Mouse (Mus musculus) heart, adult 2 months (tissue): ENCODE data around the gene Spsb1. TPM values are rescaled to one million over a fixed set of nuclear protein-coding genes. Genes with fewer than 3 reads are reported as not detected.

Source experiments
- DNase-seq, 2 experiments: peaks; one replicate each; pipeline ENCODE4 v3.0.0; 2021
- H3K27ac ChIP-seq: fragments of 200-600 bp; 2 replicates; pipeline ENCODE4 v1.8.1; 2022
- H3K27me3 ChIP-seq: fragments of 200-500 bp; 2 replicates; pipeline ENCODE4 v1.6.1; 2012; ENCODE audit warnings: mild to moderate bottlenecking, low read length, inconsistent platforms, mixed read lengths; ENCODE audit not compliant: control insufficient read depth, insufficient read depth
- H3K36me3 ChIP-seq: fragments of 200-500 bp; 2 replicates; pipeline ENCODE4 v1.6.1; 2012; ENCODE audit warnings: low read length, inconsistent platforms; ENCODE audit not compliant: control insufficient read depth, insufficient read depth
- H3K4me1 ChIP-seq: fragments of 200-500 bp; 2 replicates; pipeline ENCODE4 v1.6.1; 2011; ENCODE audit warnings: low read length; ENCODE audit not compliant: control insufficient read depth, insufficient read depth
- H3K4me3 ChIP-seq: fragments of 200-600 bp; 2 replicates; pipeline ENCODE4 v1.8.1; 2022
- H3K79me2 ChIP-seq: fragments of 200-500 bp; replicated peaks from 2 replicates; pipeline ENCODE4 v1.6.1; 2012; ENCODE audit warnings: mild to moderate bottlenecking, inconsistent platforms, low read length, moderate library complexity, mixed read lengths; ENCODE audit not compliant: control insufficient read depth, insufficient read depth
- H3K9ac ChIP-seq: fragments of 200-500 bp; 2 replicates; pipeline ENCODE4 v1.6.1; 2012; ENCODE audit warnings: low read depth, mild to moderate bottlenecking, control low read depth, inconsistent platforms, low read length, mixed read lengths
- CTCF ChIP-seq: fragments of 200-600 bp; IDR thresholded peaks from 2 replicates; pipeline ENCODE4 v1.8.1; 2022; ENCODE audit warnings: antibody characterized with exemption, mild to moderate bottlenecking, moderate library complexity
- EP300 ChIP-seq: fragments of 200-500 bp; IDR thresholded peaks from 2 replicates; pipeline ENCODE4 v1.6.1; 2011; ENCODE audit warnings: low read depth, low read length, control low read depth; ENCODE audit not compliant: insufficient read depth
- POLR2A ChIP-seq: fragments of 200-500 bp; IDR thresholded peaks from 2 replicates; pipeline ENCODE4 v1.6.1; 2011; ENCODE audit warnings: mild to moderate bottlenecking, low read depth, low read length, control low read depth; ENCODE audit not compliant: insufficient read depth
- WGBS: fragments of 180-500 bp; shearing (Covaris S2); methylation state at CpG from one replicate; pipeline ENCODE4 v1.1.7; 2018; 5-methylcytosine and 5-hydroxymethylcytosine counted together
- intact Hi-C: fragments of 180-260 bp; cut with DNase I; formaldehyde crosslinking; loops from one replicate; pipeline ENCODE4 v1.15.1; 2025
- polyA plus RNA-seq: library from polyadenylated mRNA; depleted of rRNA; stranded (reverse); fragments of >200 nt; gene quantifications from 2 replicates; pipeline ENCODE4 v1.2.3, GENCODE M21; 2012
- total RNA-seq, 2 experiments: library from RNA; stranded (reverse); gene quantifications; 2 replicates each; pipeline ENCODE4 v1.2.3; 2021

The Spsb1 gene
- total and polyA plus RNA-seq, 3 experiments: 28.3 to 35.3 (median 32.2) TPM

DNA sequence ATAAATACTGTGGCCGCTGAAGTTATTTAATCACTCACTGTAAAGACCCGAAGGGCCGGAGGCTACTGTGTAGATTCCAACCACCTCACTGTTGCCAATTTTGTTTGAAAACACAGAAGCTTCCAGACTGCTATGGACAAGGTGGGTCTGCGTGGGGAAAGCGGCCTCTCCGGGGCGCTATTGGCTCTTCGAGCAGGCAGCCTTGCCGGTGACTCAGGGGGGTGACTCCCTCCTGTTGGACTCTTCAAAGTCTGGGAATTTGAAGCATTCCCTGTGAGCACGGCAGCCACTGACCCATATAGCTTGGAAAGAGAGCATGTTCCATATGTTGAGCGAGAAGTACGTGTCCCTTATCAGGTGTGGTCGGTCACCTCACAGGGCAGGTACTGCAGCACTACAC, 1.2 kb upstream of the Spsb1 start:
- Histone ChIP-seq H3K27me3 (no peaks in the 10 kb centered on the region), H3K4me1 (peaks cover 8% of the 10 kb centered on the region), H3K9ac (no peak overlapping the region), H3K4me3 (no peak overlapping the region), H3K36me3 (no peaks in the 10 kb centered on the region), H3K27ac (no peak overlapping the region), H3K79me2 (peaks cover 2% of the 10 kb centered on the region)
- WGBS: 44% methylated on average over 13 of the region's 13 CpGs
- no peak for DNase-seq
- intact Hi-C loops: no loop called here
- 0 out of 2 replicates have a peak, but pooled peaks have one; percentile 11 for TF ChIP-seq CTCF
- no peak for TF ChIP-seq EP300

GRCm38 (mm10) chr4:149955631-149956030, 788 bp upstream of the Spsb1 start:
- intact Hi-C loops: loop anchor here (1.0 to 2.0 kb wide), 2 partner anchors 33 to 54 kb away; partner anchors contain the start of gene H6pd
- WGBS: 22% methylated on average over 15 of the region's 15 CpGs

DNA sequence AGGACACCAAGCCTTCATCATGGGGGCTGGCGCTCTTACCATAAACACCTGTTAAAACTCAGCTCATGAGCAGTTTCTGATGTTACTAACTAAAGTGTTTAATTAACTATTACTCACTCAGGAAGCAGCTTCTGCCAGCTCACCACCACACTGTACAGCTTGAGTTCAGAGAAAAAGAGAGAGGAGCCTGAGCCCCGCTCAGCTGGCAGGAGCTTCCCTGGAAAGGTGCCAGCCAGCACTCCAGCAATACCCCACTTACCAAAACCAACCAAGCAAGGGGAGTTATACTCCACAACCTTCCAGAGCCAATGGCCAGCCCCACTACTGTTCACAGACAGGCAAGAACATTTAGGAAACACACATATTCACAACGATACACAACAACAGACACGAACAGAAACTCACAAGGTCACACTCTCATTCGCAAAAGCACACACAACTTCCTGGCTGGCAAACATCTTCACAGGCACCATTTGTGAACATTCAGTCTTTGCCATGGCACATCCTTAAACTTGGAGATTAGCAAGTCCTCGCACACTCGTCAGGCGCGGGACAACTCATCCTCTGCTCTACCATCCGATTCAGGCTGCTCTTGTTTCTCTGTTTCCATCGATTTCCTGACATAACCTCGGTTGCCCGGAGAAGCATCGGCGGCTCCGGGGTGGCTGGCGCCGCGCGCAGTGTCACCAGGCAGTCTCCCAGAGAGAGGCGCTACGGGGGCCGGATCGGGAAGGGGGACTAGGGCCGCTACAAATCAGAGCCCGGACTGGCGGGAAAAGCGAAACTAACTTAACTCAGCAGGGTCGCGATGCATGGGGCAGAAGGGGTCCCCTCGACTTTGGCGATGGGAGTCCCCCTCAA, 992 bp downstream of the Spsb1 start:
- peak overlapping the region; percentile 90 for H3K27ac ChIP-seq
- peak; percentile 71 to 78 for DNase-seq
- H3K9ac ChIP-seq: peak overlapping the region; percentile 91
- no peaks in the 10 kb centered on the region for H3K27me3 ChIP-seq
- H3K4me1 ChIP-seq: peaks cover 18% of the 10 kb centered on the region
- H3K79me2 ChIP-seq: peaks cover 4% of the 10 kb centered on the region
- TF ChIP-seq POLR2A (no peak), EP300 (peak; percentile 10; the same call in 1 of the 2 replicates), CTCF (0 out of 2 replicates have a peak, but pooled peaks have one; percentile 5)
- no peaks in the 10 kb centered on the region for H3K36me3 ChIP-seq
- H3K4me3 ChIP-seq: peak overlapping the region; percentile 97
- WGBS: 3% methylated on average over 32 of the region's 32 CpGs
- intact Hi-C loops: loop anchor here (1.0 to 2.0 kb wide), 2 partner anchors 31 to 65 kb away; no protein-coding TSS in a partner anchor

More at GRCm38 (mm10) chr4:149955631-149956030, 788 bp upstream of the Spsb1 start:
- peaks cover 4% of the 10 kb centered on the region for H3K79me2 ChIP-seq
- H3K4me3 ChIP-seq: peak overlapping the region; percentile 54
- peaks cover 10% of the 10 kb centered on the region for H3K4me1 ChIP-seq
- TF ChIP-seq POLR2A (no peak), CTCF (no peak), EP300 (no peak)
- no peaks in the 10 kb centered on the region for H3K36me3 ChIP-seq
- no peak for DNase-seq
- peak overlapping the region; percentile 29 for H3K9ac ChIP-seq
- H3K27ac ChIP-seq: peak overlapping the region; percentile 68
- H3K27me3 ChIP-seq: no peaks in the 10 kb centered on the region

- no peak for TF ChIP-seq CTCF
- peak; percentile 19; the same call in 1 of the 2 replicates for TF ChIP-seq POLR2A
- 0 out of 2 replicates have a peak, but pooled peaks have one; percentile 14 for TF ChIP-seq EP300
- Histone ChIP-seq H3K9ac (no peak overlapping the region), H3K79me2 (peaks cover 4% of the 10 kb centered on the region), H3K4me1 (peaks cover 27% of the 10 kb centered on the region), H3K4me3 (no peak overlapping the region), H3K27ac (no peak overlapping the region; the same call in 1 of the 2 replicates), H3K27me3 (no peaks in the 10 kb centered on the region), H3K36me3 (no peaks in the 10 kb centered on the region)
- peak in 1 of 2 experiments; percentile 52 for DNase-seq
- intact Hi-C loops: no loop called here
- 81% methylated on average over 9 of the region's 9 CpGs for WGBS
These were observed 2.6 kb downstream of the Spsb1 start for GRCm38 (mm10) chr4:149952201-149952600.

DNA sequence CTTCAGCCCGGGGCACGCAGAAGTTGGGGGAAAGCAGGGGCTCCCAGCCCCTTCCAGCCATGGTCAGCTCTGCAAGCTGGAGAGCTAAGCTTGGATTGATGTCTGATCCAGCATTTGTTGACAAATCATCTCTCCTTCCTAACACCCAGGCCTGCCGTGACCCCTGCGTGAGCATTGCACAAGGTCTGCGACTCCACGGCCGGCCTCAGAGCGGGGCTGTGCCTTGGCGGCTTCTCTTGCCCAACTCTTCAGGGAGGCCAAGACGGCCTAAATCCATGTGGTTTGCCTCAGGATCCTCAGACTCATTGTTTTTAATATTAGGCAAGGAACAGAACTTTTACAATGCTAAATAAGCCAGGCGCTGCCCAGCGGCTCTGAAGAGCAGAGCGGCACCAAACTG, 3.6 kb downstream of the Spsb1 start:
- Histone ChIP-seq H3K4me3 (no peak overlapping the region), H3K36me3 (no peaks in the 10 kb centered on the region), H3K27ac (no peak overlapping the region), H3K79me2 (peaks cover 4% of the 10 kb centered on the region), H3K9ac (no peak overlapping the region), H3K4me1 (peaks cover 33% of the 10 kb centered on the region), H3K27me3 (no peaks in the 10 kb centered on the region)
- TF ChIP-seq POLR2A (no peak), CTCF (0 out of 2 replicates have a peak, but pooled peaks have one; percentile 3), EP300 (no peak)
- intact Hi-C loops: no loop called here
- peak in 1 of 2 experiments; percentile 68 for DNase-seq
- WGBS: 79% methylated on average over 13 of the region's 13 CpGs

DNA sequence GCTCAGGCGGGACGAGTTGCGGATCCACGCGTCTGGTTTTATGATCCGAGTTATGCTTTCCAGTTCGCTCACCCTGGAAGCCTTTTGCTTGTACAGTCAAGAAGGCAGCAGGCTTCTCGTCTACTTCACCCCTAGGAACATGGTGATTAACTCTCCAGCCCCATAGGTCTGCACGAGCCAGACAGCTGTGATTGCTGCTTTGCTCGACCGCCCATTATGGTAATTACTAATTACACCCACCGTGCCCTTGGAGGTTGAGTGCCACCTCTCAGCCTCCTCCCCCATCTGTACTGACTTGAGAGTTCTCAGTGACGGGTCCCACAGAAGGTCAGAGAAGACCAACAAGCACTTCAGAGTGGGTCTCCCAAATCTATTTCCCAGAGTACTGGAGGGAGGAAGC, 5.2 kb downstream of the Spsb1 start:
- no peak for TF ChIP-seq CTCF
- TF ChIP-seq EP300: 0 out of 2 replicates have a peak, but pooled peaks have one; percentile 2
- H3K79me2 ChIP-seq: peaks cover 4% of the 10 kb centered on the region
- DNase-seq: no peak
- no peaks in the 10 kb centered on the region for H3K36me3 ChIP-seq
- intact Hi-C loops: no loop called here
- 83% methylated on average over 13 of the region's 13 CpGs for WGBS
- H3K4me3 ChIP-seq: no peak overlapping the region
- H3K27me3 ChIP-seq: no peaks in the 10 kb centered on the region
- H3K4me1 ChIP-seq: peaks cover 34% of the 10 kb centered on the region
- no peak overlapping the region for H3K9ac ChIP-seq
- peak overlapping the region; percentile 20 for H3K27ac ChIP-seq
